Mouse (Mus musculus): Measurements from ENCODE around the gene Sox10. TPM values are rescaled to one million over a fixed set of nuclear protein-coding genes. Genes with fewer than 3 reads are reported as not detected.

The Sox10 gene
- polyA plus RNA-seq, 2 experiments: 9.0 to 20.3 TPM

DNA sequence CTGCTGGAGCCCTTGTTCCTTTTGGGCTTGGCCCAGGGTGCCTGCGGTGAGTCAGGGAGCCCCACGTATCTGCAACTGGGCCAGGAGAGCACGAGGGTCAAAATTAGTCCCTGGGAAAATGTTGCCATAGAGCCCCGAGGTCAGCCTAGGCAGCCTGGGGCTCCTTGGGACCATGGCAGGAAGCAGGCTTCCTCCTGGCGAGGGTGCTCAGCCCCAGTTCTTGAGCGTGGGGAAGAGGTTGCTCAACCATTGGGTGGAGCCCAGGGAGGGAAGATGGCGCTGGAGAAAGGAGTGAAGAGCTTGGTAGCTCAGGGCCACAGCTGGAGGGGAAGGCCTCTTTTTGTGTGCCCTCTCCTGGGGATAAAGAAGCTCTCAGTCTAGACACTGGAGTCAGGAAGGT is 2.7 kb downstream of the Sox10 start:
- Histone ChIP-seq H3K9ac (ENCODE audit: low read depth, low read length, severe bottlenecking) (no peak overlapping the region), H3K4me2 (replicated peaks; ENCODE audit: low read depth, low read length, severe bottlenecking) (0 out of 2 replicates have a peak overlapping the region, but pooled peaks have one; percentile 4), H3K27me3 (ENCODE audit: control insufficient read depth, insufficient read depth, low read length) (peaks cover 40% of the 10 kb centered on the region), H3K4me1 (ENCODE audit: control insufficient read depth, insufficient read depth, low read length) (peaks cover 5% of the 10 kb centered on the region), H3K36me3 (ENCODE audit: control insufficient read depth, insufficient read depth, low read length) (no peaks in the 10 kb centered on the region), H3K9me3 (ENCODE audit: control insufficient read depth, low read length) (no peaks in the 10 kb centered on the region), H3K27ac (replicated peaks; ENCODE audit: low read depth, low read length) (no peak overlapping the region), H3K4me3 (replicated peaks; ENCODE audit: low read length) (no peak overlapping the region; the same call in 1 of the 2 replicates)
- DNase-seq (ENCODE audit: low spot score): no peak
- 71% methylated on average over 7 of the region's 7 CpGs for WGBS
- ATAC-seq (ENCODE audit: low FRiP score, low read depth): no peak
- TF ChIP-seq POLR2A (IDR thresholded peaks at IDR 0.05; ENCODE audit: borderline replicate concordance, extremely low read depth, insufficient read depth, insufficient read length): no peak

- Histone ChIP-seq H3K36me3 (ENCODE audit: control insufficient read depth, insufficient read depth, low read length) (peaks cover 26% of the 10 kb centered on the region), H3K4me2 (replicated peaks; ENCODE audit: low read depth, low read length, severe bottlenecking) (no peak overlapping the region), H3K4me3 (replicated peaks; ENCODE audit: low read length) (no peak overlapping the region), H3K27me3 (ENCODE audit: control insufficient read depth, insufficient read depth, low read length) (no peaks in the 10 kb centered on the region; the same call in 1 of the 2 replicates), H3K4me1 (ENCODE audit: control insufficient read depth, insufficient read depth, low read length) (no peaks in the 10 kb centered on the region), H3K27ac (replicated peaks; ENCODE audit: low read depth, low read length) (no peak overlapping the region), H3K9ac (ENCODE audit: low read depth, low read length, severe bottlenecking) (no peak overlapping the region), H3K9me3 (ENCODE audit: control insufficient read depth, low read length) (no peaks in the 10 kb centered on the region)
- ATAC-seq (ENCODE audit: low FRiP score, low read depth): no peak
- WGBS: 41% methylated on average over 3 of the region's 3 CpGs
- TF ChIP-seq POLR2A (IDR thresholded peaks at IDR 0.05; ENCODE audit: borderline replicate concordance, extremely low read depth, insufficient read depth, insufficient read length): no peak
- no peak for DNase-seq (ENCODE audit: low spot score)
These were observed 9.5 kb downstream of the Sox10 start for GRCm38 (mm10) chr15:79155572-79155971.

DNA sequence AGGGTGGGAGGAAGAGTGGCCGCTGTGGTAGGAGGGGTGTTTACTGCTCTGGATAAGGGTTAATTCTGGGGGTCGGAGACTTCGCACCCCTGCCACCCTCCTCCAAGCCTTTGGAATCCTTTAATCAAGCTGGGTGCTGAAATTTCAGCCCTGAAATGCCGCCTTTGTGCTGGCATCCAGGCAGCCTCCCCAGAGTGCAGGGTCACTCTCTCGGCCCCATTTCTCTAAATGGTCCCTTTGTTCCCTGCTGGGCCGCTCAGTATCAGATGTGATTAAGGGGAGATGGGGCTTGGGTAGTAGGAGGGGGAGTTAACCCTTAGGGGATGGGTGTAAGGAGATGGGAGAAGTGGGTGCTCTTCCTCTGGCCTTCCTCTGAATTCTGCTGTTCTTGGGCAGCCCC is 12.3 kb downstream of the Sox10 start:
- Histone ChIP-seq H3K27ac (replicated peaks; ENCODE audit: low read depth, low read length) (no peak overlapping the region; the same call in 1 of the 2 replicates), H3K4me1 (ENCODE audit: control insufficient read depth, insufficient read depth, low read length) (no peaks in the 10 kb centered on the region), H3K36me3 (ENCODE audit: control insufficient read depth, insufficient read depth, low read length) (peaks cover 49% of the 10 kb centered on the region), H3K4me2 (replicated peaks; ENCODE audit: low read depth, low read length, severe bottlenecking) (no peak overlapping the region), H3K9me3 (ENCODE audit: control insufficient read depth, low read length) (no peaks in the 10 kb centered on the region), H3K9ac (ENCODE audit: low read depth, low read length, severe bottlenecking) (no peak overlapping the region), H3K27me3 (ENCODE audit: control insufficient read depth, insufficient read depth, low read length) (no peaks in the 10 kb centered on the region), H3K4me3 (replicated peaks; ENCODE audit: low read length) (no peak overlapping the region)
- 60% methylated on average over 6 of the region's 6 CpGs for WGBS
- DNase-seq (ENCODE audit: low spot score) (no peak), ATAC-seq (ENCODE audit: low FRiP score, low read depth) (no peak)
- TF ChIP-seq POLR2A (IDR thresholded peaks at IDR 0.05; ENCODE audit: borderline replicate concordance, extremely low read depth, insufficient read depth, insufficient read length): no peak

DNA sequence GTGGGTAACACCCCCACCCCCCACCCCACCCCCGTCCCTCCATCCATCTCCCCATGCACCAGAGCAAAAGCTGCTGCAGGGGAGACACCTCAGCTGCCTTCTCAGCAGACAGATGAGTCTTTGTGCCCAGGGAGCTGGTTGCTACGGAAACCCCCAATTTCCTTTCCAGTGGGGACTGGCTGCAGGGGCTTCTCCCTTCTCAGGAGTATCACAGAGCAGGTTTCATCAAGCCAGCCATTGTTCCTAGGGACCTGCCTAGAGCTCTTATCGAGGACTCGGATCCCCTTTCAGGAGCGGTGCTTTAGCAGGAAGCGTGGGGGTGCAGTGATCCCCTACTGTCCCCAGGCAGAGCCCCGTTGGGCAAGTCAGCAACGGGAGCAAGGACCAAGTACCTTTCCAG is 13.2 kb downstream of the Sox10 start:
- Histone ChIP-seq H3K9me3 (ENCODE audit: control insufficient read depth, low read length) (no peaks in the 10 kb centered on the region), H3K9ac (ENCODE audit: low read depth, low read length, severe bottlenecking) (no peak overlapping the region), H3K27me3 (ENCODE audit: control insufficient read depth, insufficient read depth, low read length) (no peaks in the 10 kb centered on the region), H3K4me2 (replicated peaks; ENCODE audit: low read depth, low read length, severe bottlenecking) (no peak overlapping the region), H3K4me3 (replicated peaks; ENCODE audit: low read length) (no peak overlapping the region), H3K27ac (replicated peaks; ENCODE audit: low read depth, low read length) (peak overlapping the region; percentile 65), H3K36me3 (ENCODE audit: control insufficient read depth, insufficient read depth, low read length) (peaks cover 57% of the 10 kb centered on the region), H3K4me1 (ENCODE audit: control insufficient read depth, insufficient read depth, low read length) (no peaks in the 10 kb centered on the region)
- ATAC-seq (ENCODE audit: low FRiP score, low read depth): no peak
- 71% methylated on average over 8 of the region's 8 CpGs for WGBS
- no peak for DNase-seq (ENCODE audit: low spot score)
- no peak for TF ChIP-seq POLR2A (IDR thresholded peaks at IDR 0.05; ENCODE audit: borderline replicate concordance, extremely low read depth, insufficient read depth, insufficient read length)

DNA sequence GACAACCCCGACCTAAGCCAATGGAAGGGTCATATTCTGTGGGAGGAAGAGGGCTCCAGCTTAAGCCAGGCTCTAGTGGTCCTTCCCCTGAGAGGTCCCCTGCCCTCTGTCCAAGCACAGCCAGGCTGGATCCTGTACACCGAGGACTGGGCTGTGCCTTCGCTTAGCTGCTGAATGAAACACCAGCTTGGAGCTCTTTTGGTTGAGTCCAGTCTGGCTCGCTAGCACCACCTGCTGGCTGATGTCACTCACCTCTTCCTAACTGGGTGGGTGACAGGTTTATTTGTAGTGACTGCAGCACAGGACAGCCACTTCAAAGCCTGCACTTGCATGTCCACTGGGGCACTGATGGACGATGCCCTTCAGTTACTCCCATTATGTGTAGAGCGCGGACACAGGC is 16.5 kb downstream of the Sox10 start:
- TF ChIP-seq POLR2A (IDR thresholded peaks at IDR 0.05; ENCODE audit: borderline replicate concordance, extremely low read depth, insufficient read depth, insufficient read length): no peak
- Histone ChIP-seq H3K27ac (replicated peaks; ENCODE audit: low read depth, low read length) (no peak overlapping the region), H3K27me3 (ENCODE audit: control insufficient read depth, insufficient read depth, low read length) (no peaks in the 10 kb centered on the region), H3K9ac (ENCODE audit: low read depth, low read length, severe bottlenecking) (no peak overlapping the region), H3K9me3 (ENCODE audit: control insufficient read depth, low read length) (no peaks in the 10 kb centered on the region), H3K4me3 (replicated peaks; ENCODE audit: low read length) (no peak overlapping the region), H3K4me2 (replicated peaks; ENCODE audit: low read depth, low read length, severe bottlenecking) (no peak overlapping the region), H3K36me3 (ENCODE audit: control insufficient read depth, insufficient read depth, low read length) (peaks cover 83% of the 10 kb centered on the region), H3K4me1 (ENCODE audit: control insufficient read depth, insufficient read depth, low read length) (no peaks in the 10 kb centered on the region)
- ATAC-seq (ENCODE audit: low FRiP score, low read depth) (peak; percentile 62; the same call in 1 of the 2 replicates), DNase-seq (ENCODE audit: low spot score) (peak; percentile 85)
- 52% methylated on average over 7 of the region's 7 CpGs for WGBS

DNA sequence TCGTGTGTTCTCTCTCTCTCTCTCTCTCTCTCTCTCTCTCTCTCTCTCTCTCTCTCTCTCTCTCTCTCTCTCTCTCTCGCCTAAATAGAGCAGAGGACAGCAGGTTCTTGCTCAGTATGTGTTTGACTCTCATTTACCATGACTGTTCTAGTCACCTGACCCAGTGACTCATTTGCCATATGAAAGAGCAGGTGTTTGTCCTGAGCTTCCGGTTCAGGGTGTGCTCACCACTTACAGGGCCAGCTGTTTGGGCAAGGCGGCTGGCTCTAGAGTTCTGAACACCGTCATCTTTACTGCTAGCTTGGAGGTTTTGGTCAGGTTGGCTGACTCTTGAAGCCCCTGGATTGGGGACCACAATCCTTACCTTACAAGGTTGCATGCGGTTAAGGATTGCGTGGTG is 19.5 kb downstream of the Sox10 start:
- ATAC-seq (ENCODE audit: low FRiP score, low read depth): no peak

More for the DNA sequence above, 19.5 kb downstream of the Sox10 start:
- H3K27ac ChIP-seq (replicated peaks; ENCODE audit: low read depth, low read length): no peak overlapping the region
- H3K4me2 ChIP-seq (replicated peaks; ENCODE audit: low read depth, low read length, severe bottlenecking): no peak overlapping the region
- no peak for DNase-seq (ENCODE audit: low spot score)
- peaks cover 57% of the 10 kb centered on the region for H3K36me3 ChIP-seq (ENCODE audit: control insufficient read depth, insufficient read depth, low read length)
- H3K4me1 ChIP-seq (ENCODE audit: control insufficient read depth, insufficient read depth, low read length): 0 out of 2 replicates have a peak, but pooled peaks cover 4% of the 10 kb centered on the region
- H3K4me3 ChIP-seq (replicated peaks; ENCODE audit: low read length): no peak overlapping the region
- H3K9me3 ChIP-seq (ENCODE audit: control insufficient read depth, low read length): no peaks in the 10 kb centered on the region
- no peaks in the 10 kb centered on the region for H3K27me3 ChIP-seq (ENCODE audit: control insufficient read depth, insufficient read depth, low read length)
- no peak for TF ChIP-seq POLR2A (IDR thresholded peaks at IDR 0.05; ENCODE audit: borderline replicate concordance, extremely low read depth, insufficient read depth, insufficient read length)
- no peak overlapping the region for H3K9ac ChIP-seq (ENCODE audit: low read depth, low read length, severe bottlenecking)
- 88% methylated on average over 7 of the region's 7 CpGs for WGBS

Measured in limb, embryonic 14.5 days (tissue).